Mouse (Mus musculus) neural tube, embryonic 13.5 days (tissue): ENCODE data around the gene Pemt. TPM values are rescaled to one million over a fixed set of nuclear protein-coding genes. Genes with fewer than 3 reads are reported as not detected.

Experiments used
- ATAC-seq: fragments of 200-750 bp; cut with Nextera tagmentation; 2 replicates; pipeline ENCODE4 v1.8.0; 2017; ENCODE audit warnings: low read depth, mild to moderate bottlenecking, moderate TSS enrichment, moderate library complexity
- H3K27ac ChIP-seq: fragments of 300-500 bp; sonication (generic); replicated peaks from 2 replicates; pipeline ENCODE4 v1.5.1; 2015; ENCODE audit warnings: moderate library complexity, mild to moderate bottlenecking, inconsistent platforms
- H3K27me3 ChIP-seq: fragments of 300-500 bp; sonication (generic); 2 replicates; pipeline ENCODE4 v1.6.1; 2015; ENCODE audit warnings: mild to moderate bottlenecking, inconsistent platforms
- H3K36me3 ChIP-seq: fragments of 300-500 bp; sonication (generic); 2 replicates; pipeline ENCODE4 v1.6.1; 2015; ENCODE audit warnings: mild to moderate bottlenecking, inconsistent platforms
- H3K4me1 ChIP-seq: fragments of 300-500 bp; sonication (generic); replicated peaks from 2 replicates; pipeline ENCODE4 v1.6.1; 2015; ENCODE audit warnings: inconsistent platforms
- H3K4me2 ChIP-seq: fragments of 300-500 bp; sonication (generic); 2 replicates; pipeline ENCODE4 v1.6.1; 2015; ENCODE audit warnings: inconsistent platforms, mild to moderate bottlenecking, moderate library complexity
- H3K4me3 ChIP-seq: fragments of 300-500 bp; sonication (generic); 2 replicates; pipeline ENCODE4 v1.5.1; 2015; ENCODE audit warnings: mild to moderate bottlenecking, inconsistent platforms
- H3K9ac ChIP-seq: fragments of 300-500 bp; sonication (generic); 2 replicates; pipeline ENCODE4 v1.6.1; 2015; ENCODE audit warnings: moderate library complexity, mild to moderate bottlenecking, inconsistent platforms
- H3K9me3 ChIP-seq: fragments of 300-500 bp; sonication (generic); 2 replicates; pipeline ENCODE4 v1.6.1; 2016; ENCODE audit warnings: inconsistent platforms
- WGBS: fragments of 180-500 bp; shearing (Covaris S2); methylation state at CpG from one replicate; pipeline ENCODE4 v1.1.7; 2015; 5-methylcytosine and 5-hydroxymethylcytosine counted together
- polyA plus RNA-seq: library from polyadenylated mRNA; unstranded; fragments of >200 nt; fragmentation: Nextera tagmentation; extraction: Ambion mirVana; gene quantifications from 2 replicates; pipeline ENCODE4 v1.2.1, GENCODE M21; 2015

The Pemt gene
- polyA plus RNA-seq, 1 experiment from 2014 or later = 7.1 TPM

- 91% methylated on average over 5 of the region's 5 CpGs for WGBS
- Histone ChIP-seq H3K36me3 (no peaks in the 10 kb centered on the region), H3K9ac (no peak overlapping the region), H3K4me2 (no peak overlapping the region), H3K9me3 (no peaks in the 10 kb centered on the region), H3K4me3 (no peak overlapping the region), H3K27me3 (no peaks in the 10 kb centered on the region), H3K4me1 (no peaks in the 10 kb centered on the region), H3K27ac (no peak overlapping the region)
- no peak for ATAC-seq
These were observed 20.1 kb downstream of the Pemt start for GRCm38 (mm10) chr11:60026166-60026565.

DNA sequence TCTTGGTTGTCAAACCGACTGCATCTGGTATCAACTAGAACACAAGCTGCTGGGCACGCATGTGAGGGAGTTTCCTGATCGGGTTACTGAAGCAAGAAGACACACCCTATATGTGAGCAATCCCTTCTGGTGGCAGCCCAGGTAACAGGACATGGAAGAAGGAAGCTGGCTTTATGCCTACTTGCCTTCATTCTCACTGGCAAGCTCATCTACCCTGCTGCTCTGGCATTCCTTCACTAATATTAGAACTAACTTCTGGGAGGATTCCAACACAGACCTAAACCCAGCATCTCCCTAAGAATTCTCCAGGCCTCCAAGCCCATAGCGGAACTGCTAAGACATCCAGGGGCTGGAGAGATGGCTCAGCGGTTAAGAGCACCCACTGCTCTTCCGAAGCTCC is 25.1 kb downstream of the Pemt start:
- WGBS = 92% methylated on average over 6 of the region's 6 CpGs
- Histone ChIP-seq H3K9me3 (no peaks in the 10 kb centered on the region), H3K36me3 (no peaks in the 10 kb centered on the region), H3K4me2 (no peak overlapping the region), H3K4me3 (no peak overlapping the region), H3K27ac (no peak overlapping the region), H3K9ac (no peak overlapping the region), H3K4me1 (no peaks in the 10 kb centered on the region), H3K27me3 (no peaks in the 10 kb centered on the region)
- ATAC-seq = no peak

- no peak overlapping the region for H3K4me2 ChIP-seq
- ATAC-seq = no peak
- H3K4me3 ChIP-seq = no peak overlapping the region
- no peak overlapping the region for H3K27ac ChIP-seq
- no peaks in the 10 kb centered on the region for H3K9me3 ChIP-seq
- no peaks in the 10 kb centered on the region for H3K36me3 ChIP-seq
- no peak overlapping the region for H3K9ac ChIP-seq
- WGBS = 65% methylated on average over 4 of the region's 4 CpGs
- no peaks in the 10 kb centered on the region for H3K4me1 ChIP-seq
- no peaks in the 10 kb centered on the region for H3K27me3 ChIP-seq
These were observed 29.6 kb downstream of the Pemt start for GRCm38 (mm10) chr11:60016726-60017125.

DNA sequence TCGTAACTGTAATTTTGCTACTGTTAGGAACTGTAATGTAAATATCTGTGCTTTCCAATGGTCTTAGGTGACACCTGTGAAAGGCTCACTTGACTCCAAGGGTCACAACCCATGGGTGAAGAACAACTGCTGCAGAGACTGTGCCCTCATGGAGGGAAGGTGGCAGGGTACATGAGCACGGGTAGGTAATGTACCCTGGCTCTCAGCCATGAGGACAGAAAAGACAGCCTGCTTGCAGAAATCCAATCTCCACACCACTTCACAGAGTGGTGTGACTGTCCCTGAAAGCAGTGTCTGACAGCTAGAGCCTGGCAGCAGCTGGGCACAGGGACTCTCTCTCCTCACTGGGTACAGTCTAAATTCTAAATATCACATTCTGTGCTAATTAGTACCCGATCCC is 34.8 kb downstream of the Pemt start:
- 84% methylated on average over 3 of the region's 3 CpGs for WGBS
- Histone ChIP-seq H3K9me3 (no peaks in the 10 kb centered on the region), H3K4me1 (peaks cover 20% of the 10 kb centered on the region), H3K36me3 (no peaks in the 10 kb centered on the region), H3K27ac (no peak overlapping the region), H3K27me3 (no peaks in the 10 kb centered on the region), H3K4me3 (no peak overlapping the region), H3K4me2 (no peak overlapping the region), H3K9ac (no peak overlapping the region)
- no peak for ATAC-seq

- 57% methylated on average over 3 of the region's 3 CpGs for WGBS
- Histone ChIP-seq H3K36me3 (no peaks in the 10 kb centered on the region), H3K4me1 (peaks cover 20% of the 10 kb centered on the region), H3K27ac (peak overlapping the region; percentile 46; the same call in 1 of the 2 replicates), H3K4me3 (no peak overlapping the region), H3K9me3 (no peaks in the 10 kb centered on the region), H3K9ac (peak overlapping the region; percentile 49), H3K4me2 (no peak overlapping the region), H3K27me3 (no peaks in the 10 kb centered on the region)
- ATAC-seq = no peak
These were observed 36.8 kb downstream of the Pemt start for GRCm38 (mm10) chr11:60009451-60009850.

GRCm38 (mm10) chr11:60005866-60006265 is 40.4 kb downstream of the Pemt start:
- Histone ChIP-seq H3K4me3 (no peak overlapping the region), H3K36me3 (no peaks in the 10 kb centered on the region), H3K9ac (no peak overlapping the region), H3K4me2 (no peak overlapping the region), H3K27ac (no peak overlapping the region), H3K9me3 (no peaks in the 10 kb centered on the region), H3K4me1 (peaks cover 20% of the 10 kb centered on the region), H3K27me3 (no peaks in the 10 kb centered on the region)
- ATAC-seq = no peak
- WGBS = 78% methylated on average over 3 of the region's 3 CpGs

- H3K27ac ChIP-seq = no peak overlapping the region
- H3K27me3 ChIP-seq = no peaks in the 10 kb centered on the region
- no peak overlapping the region for H3K4me3 ChIP-seq
- peaks cover 11% of the 10 kb centered on the region for H3K4me1 ChIP-seq
- 73% methylated on average over 6 of the region's 6 CpGs for WGBS
- no peaks in the 10 kb centered on the region for H3K36me3 ChIP-seq
- no peak for ATAC-seq
- no peak overlapping the region for H3K4me2 ChIP-seq
- H3K9me3 ChIP-seq = no peaks in the 10 kb centered on the region
- no peak overlapping the region for H3K9ac ChIP-seq
These were observed 41.6 kb downstream of the Pemt start for GRCm38 (mm10) chr11:60004716-60005115.

DNA sequence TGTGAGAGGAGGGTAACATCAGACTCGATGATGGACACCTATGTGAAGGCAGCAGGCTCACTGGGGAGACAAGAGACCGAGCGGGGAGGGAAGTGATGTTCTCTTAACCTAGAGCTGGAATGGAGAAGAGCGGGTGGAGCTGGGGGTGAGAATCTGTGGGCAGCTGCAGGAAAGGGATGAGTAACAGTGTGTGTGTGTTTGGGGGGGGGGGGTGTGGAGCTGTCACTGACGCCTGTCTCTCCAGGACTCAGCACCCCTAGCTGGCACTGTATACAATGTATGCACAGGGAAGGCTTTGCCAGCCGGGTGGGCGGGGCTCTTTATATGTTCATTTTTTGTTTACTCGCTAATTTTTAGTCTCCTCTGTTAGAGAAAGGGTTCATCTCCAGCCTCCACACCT is 42.5 kb downstream of the Pemt start:
- no peak overlapping the region for H3K4me3 ChIP-seq
- H3K27ac ChIP-seq = no peak overlapping the region
- H3K9ac ChIP-seq = no peak overlapping the region
- peaks cover 2% of the 10 kb centered on the region for H3K4me1 ChIP-seq
- 89% methylated on average over 7 of the region's 8 CpGs for WGBS
- ATAC-seq = no peak
- H3K36me3 ChIP-seq = no peaks in the 10 kb centered on the region
- H3K9me3 ChIP-seq = no peaks in the 10 kb centered on the region
- no peak overlapping the region for H3K4me2 ChIP-seq
- no peaks in the 10 kb centered on the region for H3K27me3 ChIP-seq

DNA sequence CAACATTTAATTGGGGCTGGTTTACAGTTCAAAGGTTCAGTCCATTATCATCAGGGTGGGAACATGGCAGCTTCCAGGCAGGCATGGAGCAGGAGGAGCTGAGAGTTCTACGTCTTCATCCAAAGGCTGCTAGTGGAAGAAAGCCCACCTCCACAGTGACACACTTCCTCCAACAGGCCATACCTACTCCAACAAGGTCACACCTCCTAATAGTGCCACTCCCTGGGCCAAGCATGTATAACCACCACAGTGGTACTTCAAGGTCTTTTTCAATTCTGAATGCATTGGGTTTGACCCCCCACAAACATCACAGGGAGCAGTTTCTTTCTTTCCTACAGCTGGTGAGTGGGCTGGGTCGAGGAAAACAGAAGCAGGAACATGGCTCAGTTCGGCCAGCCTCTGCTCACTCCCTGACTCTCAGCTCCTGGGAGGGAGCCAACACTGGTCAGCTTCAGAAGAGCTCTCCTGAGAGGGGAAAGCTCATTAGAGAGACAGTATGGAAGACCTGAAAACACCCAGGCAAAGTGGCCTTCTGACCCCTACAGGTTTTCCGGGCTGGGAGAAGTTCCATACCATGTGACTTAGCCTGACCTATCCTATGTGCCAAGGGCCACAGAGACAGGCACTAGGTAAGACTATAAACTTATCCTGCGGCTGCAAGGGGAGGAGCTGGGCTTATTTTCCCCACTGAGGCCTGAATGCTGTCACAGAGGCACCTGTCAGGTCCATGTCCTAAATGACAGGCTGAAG is 44.9 kb downstream of the Pemt start:
- Histone ChIP-seq H3K9ac (no peak overlapping the region), H3K9me3 (no peaks in the 10 kb centered on the region), H3K4me3 (no peak overlapping the region), H3K4me2 (no peak overlapping the region), H3K4me1 (no peaks in the 10 kb centered on the region), H3K27me3 (no peaks in the 10 kb centered on the region), H3K36me3 (no peaks in the 10 kb centered on the region), H3K27ac (no peak overlapping the region)
- no peak for ATAC-seq
- WGBS = 80% methylated on average over 5 of the region's 5 CpGs

- Histone ChIP-seq H3K27me3 (no peaks in the 10 kb centered on the region), H3K4me3 (no peak overlapping the region)
- no peak for ATAC-seq
These were observed 52.0 kb downstream of the Pemt start for GRCm38 (mm10) chr11:59994318-59994717.

GRCm38 (mm10) chr11:59991365-59991764 is 54.9 kb downstream of the Pemt start:
- H3K27me3 ChIP-seq = no peaks in the 10 kb centered on the region
- H3K4me1 ChIP-seq = no peaks in the 10 kb centered on the region
- H3K9me3 ChIP-seq = no peaks in the 10 kb centered on the region
- H3K27ac ChIP-seq = no peak overlapping the region
- ATAC-seq = no peak
- no peak overlapping the region for H3K9ac ChIP-seq
- no peaks in the 10 kb centered on the region for H3K36me3 ChIP-seq
- no peak overlapping the region for H3K4me2 ChIP-seq
- H3K4me3 ChIP-seq = no peak overlapping the region
- WGBS = 77% methylated on average over 8 of the region's 8 CpGs

More at GRCm38 (mm10) chr11:59994318-59994717, 52.0 kb downstream of the Pemt start:
- Histone ChIP-seq H3K9me3 (no peaks in the 10 kb centered on the region), H3K4me2 (no peak overlapping the region), H3K9ac (no peak overlapping the region), H3K27ac (no peak overlapping the region), H3K36me3 (no peaks in the 10 kb centered on the region), H3K4me1 (no peaks in the 10 kb centered on the region)
- WGBS = 71% methylated on average over 9 of the region's 9 CpGs

GRCm38 (mm10) chr11:59989406-59989805 is 56.9 kb downstream of the Pemt start:
- Histone ChIP-seq H3K4me1 (no peaks in the 10 kb centered on the region), H3K27me3 (no peaks in the 10 kb centered on the region), H3K36me3 (no peaks in the 10 kb centered on the region), H3K27ac (no peak overlapping the region), H3K4me2 (no peak overlapping the region), H3K9ac (no peak overlapping the region), H3K4me3 (no peak overlapping the region), H3K9me3 (no peaks in the 10 kb centered on the region)
- no peak for ATAC-seq
- 78% methylated on average over 1 of the region's 1 CpGs for WGBS

GRCm38 (mm10) chr11:59977831-59978230 is 68.5 kb downstream of the Pemt start:
- Histone ChIP-seq H3K27ac (no peak overlapping the region), H3K4me1 (no peaks in the 10 kb centered on the region; the same call in 1 of the 2 replicates), H3K9me3 (no peaks in the 10 kb centered on the region), H3K36me3 (no peaks in the 10 kb centered on the region), H3K4me3 (no peak overlapping the region), H3K4me2 (no peak overlapping the region), H3K9ac (no peak overlapping the region), H3K27me3 (no peaks in the 10 kb centered on the region)
- 78% methylated on average over 5 of the region's 5 CpGs for WGBS
- ATAC-seq = no peak
